Mouse (Mus musculus): ENCODE data around the gene Lbx1.

Lbx1 gene

GRCm38 (mm10) chr19:45235766-45236362 lies at the start of gene Lbx1:
Gene Lbx1, minus strand, starts transcription at chr19:45235812.
- no peak for DNase-seq (ENCODE audit: low spot score in 2 of 2)

GRCm38 (mm10) chr19:45283302-45283701 lies 47.7 kb upstream of the Lbx1 start:
- peak; percentile 37 to 62 for DNase-seq (ENCODE audit: low spot score in 2 of 2)

- DNase-seq (ENCODE audit: low spot score in 2 of 2): no peak
These were observed 40.6 kb upstream of the Lbx1 start for GRCm38 (mm10) chr19:45276196-45276595.

GRCm38 (mm10) chr19:45271986-45272385 lies 36.4 kb upstream of the Lbx1 start:
- no peak for DNase-seq (ENCODE audit: low spot score in 2 of 2)

GRCm38 (mm10) chr19:45262995-45263394 lies 27.4 kb upstream of the Lbx1 start:
- DNase-seq (ENCODE audit: low spot score in 2 of 2): no peak

- no peak for DNase-seq (ENCODE audit: low spot score in 2 of 2)
These were observed 22.1 kb upstream of the Lbx1 start for GRCm38 (mm10) chr19:45257414-45258326.

GRCm38 (mm10) chr19:45254806-45255205 lies 19.2 kb upstream of the Lbx1 start:
- no peak for DNase-seq (ENCODE audit: low spot score in 2 of 2)

- DNase-seq (ENCODE audit: low spot score in 2 of 2): no peak
These were observed 16.8 kb upstream of the Lbx1 start for GRCm38 (mm10) chr19:45252436-45252835.

- DNase-seq (ENCODE audit: low spot score in 2 of 2): no peak
These were observed 13.1 kb upstream of the Lbx1 start for GRCm38 (mm10) chr19:45248691-45249090.

GRCm38 (mm10) chr19:45243918-45244700 lies 8.5 kb upstream of the Lbx1 start:
- DNase-seq (ENCODE audit: low spot score in 2 of 2): no peak

GRCm38 (mm10) chr19:45243264-45243602 lies 7.6 kb upstream of the Lbx1 start:
- no peak for DNase-seq (ENCODE audit: low spot score in 2 of 2)

GRCm38 (mm10) chr19:45242348-45243263 lies 7.0 kb upstream of the Lbx1 start:
- DNase-seq (ENCODE audit: low spot score in 2 of 2): no peak

GRCm38 (mm10) chr19:45242017-45242347 lies 6.4 kb upstream of the Lbx1 start:
- DNase-seq (ENCODE audit: low spot score in 2 of 2): no peak

GRCm38 (mm10) chr19:45240026-45240425 lies 4.4 kb upstream of the Lbx1 start:
- no peak for DNase-seq (ENCODE audit: low spot score in 2 of 2)

- no peak for DNase-seq (ENCODE audit: low spot score in 2 of 2)
These were observed 3.6 kb upstream of the Lbx1 start for GRCm38 (mm10) chr19:45239191-45239590.

GRCm38 (mm10) chr19:45237665-45238209 lies 2.1 kb upstream of the Lbx1 start:
- no peak for DNase-seq (ENCODE audit: low spot score in 2 of 2)

GRCm38 (mm10) chr19:45237099-45237498 lies 1.5 kb upstream of the Lbx1 start:
- DNase-seq (ENCODE audit: low spot score in 2 of 2): no peak

- DNase-seq (ENCODE audit: low spot score in 2 of 2): no peak
These were observed 841 bp upstream of the Lbx1 start for GRCm38 (mm10) chr19:45236363-45236942.

- DNase-seq (ENCODE audit: low spot score in 2 of 2): no peak
These were observed 276 bp downstream of the Lbx1 start for GRCm38 (mm10) chr19:45235331-45235741.

GRCm38 (mm10) chr19:45234771-45235231 lies 811 bp downstream of the Lbx1 start:
- DNase-seq (ENCODE audit: low spot score in 2 of 2): no peak

Measured in urinary bladder, postnatal 36 days (tissue).